Mouse (Mus musculus): Measurements from ENCODE around the gene E030030I06Rik. TPM values are rescaled to one million over a fixed set of nuclear protein-coding genes. Genes with fewer than 3 reads are reported as not detected.
"Not testable (repeated sequence)": the region's sequence is repeated elsewhere in the genome, so short reads cannot be mapped to it uniquely, and the experiment has no call there.

E030030I06Rik gene
- polyA plus RNA-seq, 2 experiments = 10.6 to 16.7 TPM

- peak overlapping the region; percentile 56 for H3K9ac ChIP-seq (ENCODE audit: low read depth, low read length, severe bottlenecking)
- no peaks in the 10 kb centered on the region for H3K36me3 ChIP-seq (ENCODE audit: control insufficient read depth, insufficient read depth, low read length)
- ATAC-seq (ENCODE audit: low FRiP score, low read depth) (peak; percentile 76), DNase-seq (ENCODE audit: low spot score) (peak; percentile 79)
- no peak for TF ChIP-seq POLR2A (IDR thresholded peaks at IDR 0.05; ENCODE audit: borderline replicate concordance, extremely low read depth, insufficient read depth, insufficient read length)
- no peaks in the 10 kb centered on the region for H3K9me3 ChIP-seq (ENCODE audit: control insufficient read depth, low read length)
- H3K4me2 ChIP-seq (replicated peaks; ENCODE audit: low read depth, low read length, severe bottlenecking) = peak overlapping the region; percentile 62
- H3K27ac ChIP-seq (replicated peaks; ENCODE audit: low read depth, low read length) = no peak overlapping the region
- no peaks in the 10 kb centered on the region for H3K4me1 ChIP-seq (ENCODE audit: control insufficient read depth, insufficient read depth, low read length)
- H3K27me3 ChIP-seq (ENCODE audit: control insufficient read depth, insufficient read depth, low read length) = no peaks in the 10 kb centered on the region
- WGBS = 1% methylated on average over 19 of the region's 19 CpGs
- H3K4me3 ChIP-seq (replicated peaks; ENCODE audit: low read length) = peak overlapping the region; percentile 36
Observed at GRCm38 (mm10) chr10:22140665-22141280, 8.3 kb downstream of the E030030I06Rik start.

GRCm38 (mm10) chr10:22074531-22074930, 74.5 kb downstream of the E030030I06Rik start:
- no peaks in the 10 kb centered on the region for H3K36me3 ChIP-seq (ENCODE audit: control insufficient read depth, insufficient read depth, low read length)
- no peak overlapping the region for H3K4me2 ChIP-seq (replicated peaks; ENCODE audit: low read depth, low read length, severe bottlenecking)
- H3K4me1 ChIP-seq (ENCODE audit: control insufficient read depth, insufficient read depth, low read length) = no peaks in the 10 kb centered on the region
- H3K9me3 ChIP-seq (ENCODE audit: control insufficient read depth, low read length) = no peaks in the 10 kb centered on the region
- H3K27ac ChIP-seq (replicated peaks; ENCODE audit: low read depth, low read length) = no peak overlapping the region
- ATAC-seq (ENCODE audit: low FRiP score, low read depth) = no peak
- DNase-seq (ENCODE audit: low spot score) = no peak
- H3K4me3 ChIP-seq (replicated peaks; ENCODE audit: low read length) = no peak overlapping the region
- 78% methylated on average over 2 of the region's 2 CpGs for WGBS
- no peak for TF ChIP-seq POLR2A (IDR thresholded peaks at IDR 0.05; ENCODE audit: borderline replicate concordance, extremely low read depth, insufficient read depth, insufficient read length)
- no peaks in the 10 kb centered on the region for H3K27me3 ChIP-seq (ENCODE audit: control insufficient read depth, insufficient read depth, low read length)
- no peak overlapping the region for H3K9ac ChIP-seq (ENCODE audit: low read depth, low read length, severe bottlenecking)

GRCm38 (mm10) chr10:22072739-22073138, 76.3 kb downstream of the E030030I06Rik start:
- H3K36me3 ChIP-seq (ENCODE audit: control insufficient read depth, insufficient read depth, low read length) = no peaks in the 10 kb centered on the region
- H3K27ac ChIP-seq (replicated peaks; ENCODE audit: low read depth, low read length) = no peak overlapping the region
- ATAC-seq (ENCODE audit: low FRiP score, low read depth) (no peak), DNase-seq (ENCODE audit: low spot score) (no peak)
- no peaks in the 10 kb centered on the region for H3K9me3 ChIP-seq (ENCODE audit: control insufficient read depth, low read length)
- no peak for TF ChIP-seq POLR2A (IDR thresholded peaks at IDR 0.05; ENCODE audit: borderline replicate concordance, extremely low read depth, insufficient read depth, insufficient read length)
- H3K4me3 ChIP-seq (replicated peaks; ENCODE audit: low read length) = no peak overlapping the region
- H3K4me1 ChIP-seq (ENCODE audit: control insufficient read depth, insufficient read depth, low read length) = no peaks in the 10 kb centered on the region
- no peak overlapping the region for H3K4me2 ChIP-seq (replicated peaks; ENCODE audit: low read depth, low read length, severe bottlenecking)
- WGBS = 68% methylated on average over 2 of the region's 2 CpGs
- H3K9ac ChIP-seq (ENCODE audit: low read depth, low read length, severe bottlenecking) = no peak overlapping the region
- H3K27me3 ChIP-seq (ENCODE audit: control insufficient read depth, insufficient read depth, low read length) = no peaks in the 10 kb centered on the region

- Histone ChIP-seq H3K4me2 (replicated peaks; ENCODE audit: low read depth, low read length, severe bottlenecking) (no peak overlapping the region), H3K9me3 (ENCODE audit: control insufficient read depth, low read length) (no peaks in the 10 kb centered on the region), H3K27me3 (ENCODE audit: control insufficient read depth, insufficient read depth, low read length) (no peaks in the 10 kb centered on the region), H3K27ac (replicated peaks; ENCODE audit: low read depth, low read length) (no peak overlapping the region), H3K9ac (ENCODE audit: low read depth, low read length, severe bottlenecking) (no peak overlapping the region), H3K36me3 (ENCODE audit: control insufficient read depth, insufficient read depth, low read length) (no peaks in the 10 kb centered on the region), H3K4me1 (ENCODE audit: control insufficient read depth, insufficient read depth, low read length) (no peaks in the 10 kb centered on the region), H3K4me3 (replicated peaks; ENCODE audit: low read length) (no peak overlapping the region)
- WGBS = 52% methylated on average over 4 of the region's 4 CpGs
- ATAC-seq (ENCODE audit: low FRiP score, low read depth) = no peak
- TF ChIP-seq POLR2A (IDR thresholded peaks at IDR 0.05; ENCODE audit: borderline replicate concordance, extremely low read depth, insufficient read depth, insufficient read length) = no peak
- peak; percentile 4 for DNase-seq (ENCODE audit: low spot score)
Observed at GRCm38 (mm10) chr10:22070576-22070975, 78.5 kb downstream of the E030030I06Rik start.

GRCm38 (mm10) chr10:22070168-22070567, 78.9 kb downstream of the E030030I06Rik start:
- no peak overlapping the region for H3K4me2 ChIP-seq (replicated peaks; ENCODE audit: low read depth, low read length, severe bottlenecking)
- no peak for DNase-seq (ENCODE audit: low spot score)
- 86% methylated on average over 2 of the region's 2 CpGs for WGBS
- H3K27me3 ChIP-seq (ENCODE audit: control insufficient read depth, insufficient read depth, low read length) = no peaks in the 10 kb centered on the region
- no peaks in the 10 kb centered on the region for H3K9me3 ChIP-seq (ENCODE audit: control insufficient read depth, low read length)
- no peak overlapping the region for H3K27ac ChIP-seq (replicated peaks; ENCODE audit: low read depth, low read length)
- H3K9ac ChIP-seq (ENCODE audit: low read depth, low read length, severe bottlenecking) = no peak overlapping the region
- no peaks in the 10 kb centered on the region for H3K4me1 ChIP-seq (ENCODE audit: control insufficient read depth, insufficient read depth, low read length)
- no peak for TF ChIP-seq POLR2A (IDR thresholded peaks at IDR 0.05; ENCODE audit: borderline replicate concordance, extremely low read depth, insufficient read depth, insufficient read length)
- ATAC-seq (ENCODE audit: low FRiP score, low read depth) = no peak
- no peaks in the 10 kb centered on the region for H3K36me3 ChIP-seq (ENCODE audit: control insufficient read depth, insufficient read depth, low read length)
- H3K4me3 ChIP-seq (replicated peaks; ENCODE audit: low read length) = no peak overlapping the region

- H3K27me3 ChIP-seq (ENCODE audit: control insufficient read depth, insufficient read depth, low read length); H3K4me2 ChIP-seq (replicated peaks; ENCODE audit: low read depth, low read length, severe bottlenecking); H3K4me3 ChIP-seq (replicated peaks; ENCODE audit: low read length); H3K9me3 ChIP-seq (ENCODE audit: control insufficient read depth, low read length); ATAC-seq (ENCODE audit: low FRiP score, low read depth); H3K27ac ChIP-seq (replicated peaks; ENCODE audit: low read depth, low read length); H3K36me3 ChIP-seq (ENCODE audit: control insufficient read depth, insufficient read depth, low read length); DNase-seq (ENCODE audit: low spot score); H3K9ac ChIP-seq (ENCODE audit: low read depth, low read length, severe bottlenecking); H3K4me1 ChIP-seq (ENCODE audit: control insufficient read depth, insufficient read depth, low read length): not testable (repeated sequence)
- 93% methylated on average over 7 of the region's 7 CpGs for WGBS
Observed at GRCm38 (mm10) chr10:22067979-22068378, 81.1 kb downstream of the E030030I06Rik start, which contains the start of gene 4930444G20Rik. TSS of gene 4930444G20Rik (minus strand) at chr10:22068079.

Other genes with a start within 250 kb of the E030030I06Rik start
- not detected in 2 replicates for gene 4930444G20Rik, start 81.2 kb downstream of the E030030I06Rik start, polyA plus RNA-seq (2012; rRNA removed)
- not detected in 2 replicates for gene 4930444G20Rik, start 81.2 kb downstream of the E030030I06Rik start, polyA plus RNA-seq (2014; fragmentation: Nextera tagmentation; extraction: Ambion mirVana)
- 5.5 and 6.2 TPM in 2 replicates for gene Raet1e, start 9.3 kb upstream of the E030030I06Rik start, polyA plus RNA-seq (2012; rRNA removed)
- 7.3 and 8.5 TPM in 2 replicates for gene Raet1e, start 9.3 kb upstream of the E030030I06Rik start, polyA plus RNA-seq (2014; fragmentation: Nextera tagmentation; extraction: Ambion mirVana)
- 0.85 and 1.3 TPM in 2 replicates for gene H60b, start 9.3 kb upstream of the E030030I06Rik start, polyA plus RNA-seq (2012; rRNA removed)
- 0.68 and 1.2 TPM in 2 replicates for gene H60b, start 9.3 kb upstream of the E030030I06Rik start, polyA plus RNA-seq (2014; fragmentation: Nextera tagmentation; extraction: Ambion mirVana)
- 9.8 and 11.4 TPM in 2 replicates for gene Raet1d, start 211.3 kb upstream of the E030030I06Rik start, polyA plus RNA-seq (2012; rRNA removed)
- gene Raet1d, start 211.3 kb upstream of the E030030I06Rik start, polyA plus RNA-seq (2014; fragmentation: Nextera tagmentation; extraction: Ambion mirVana) = 16.0 and 20.1 TPM in 2 replicates